Mouse (Mus musculus) CH12F3 (cell line): ENCODE results near the gene Ppa2.

Experiments
- in situ Hi-C: fragments of 300-500 bp; cut with MboI; formaldehyde crosslinking; loops from 2 replicates; pipeline ENCODE4 v1.14.3; 2020; ENCODE audit warnings: low sequenced_read_pairs

The Ppa2 gene

GRCm38 (mm10) chr3:133384164-133384708 is 74.3 kb downstream of the Ppa2 start:
- in situ Hi-C loops: no loop called here

GRCm38 (mm10) chr3:133387283-133387682 is 77.4 kb downstream of the Ppa2 start:
- in situ Hi-C loops: no loop called here

GRCm38 (mm10) chr3:133389803-133390387 is 80.0 kb downstream of the Ppa2 start:
- in situ Hi-C loops: no loop called here

GRCm38 (mm10) chr3:133394531-133394930 is 84.6 kb downstream of the Ppa2 start:
- in situ Hi-C loops: no loop called here

- in situ Hi-C loops: no loop called here
Observed at GRCm38 (mm10) chr3:133403849-133404248, 93.9 kb downstream of the Ppa2 start.

- in situ Hi-C loops: no loop called here
Observed at GRCm38 (mm10) chr3:133405636-133406035, 95.7 kb downstream of the Ppa2 start.

GRCm38 (mm10) chr3:133406248-133406647 is 96.3 kb downstream of the Ppa2 start:
- in situ Hi-C loops: no loop called here

GRCm38 (mm10) chr3:133411123-133411675 is 101.3 kb downstream of the Ppa2 start:
- in situ Hi-C loops: no loop called here

- in situ Hi-C loops: no loop called here
Observed at GRCm38 (mm10) chr3:133411768-133412167, 101.9 kb downstream of the Ppa2 start.

- in situ Hi-C loops: no loop called here
Observed at GRCm38 (mm10) chr3:133414747-133415146, 104.8 kb downstream of the Ppa2 start.

- in situ Hi-C loops: no loop called here
Observed at GRCm38 (mm10) chr3:133423073-133423472, 113.2 kb downstream of the Ppa2 start.
